Mouse (Mus musculus): Measurements from ENCODE around the gene Tomm40.

DNA sequence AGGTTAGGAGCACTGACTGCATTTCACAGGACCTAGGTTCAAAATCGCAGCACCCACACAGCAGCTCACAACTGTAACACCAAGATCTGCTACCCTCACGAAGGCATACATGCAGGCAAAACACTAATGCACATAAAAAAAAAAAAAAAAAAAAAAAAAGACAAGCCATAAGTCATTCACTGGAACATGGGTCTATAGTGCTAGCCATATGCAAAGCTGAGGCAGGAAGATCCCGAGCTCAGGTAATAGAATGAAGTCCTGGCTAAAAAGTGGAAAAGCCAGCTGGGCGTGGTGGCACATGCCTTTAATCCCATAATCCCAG is 15.4 kb downstream of the Tomm40 start:
- no peak for TF ChIP-seq CTCF (IDR thresholded peaks at IDR 0.05; ENCODE audit: borderline replicate concordance, insufficient read depth, low read depth, low read length)
- no peak for TF ChIP-seq POLR2A (IDR thresholded peaks at IDR 0.05; ENCODE audit: borderline replicate concordance, insufficient read depth, low read length)

Data from cerebellum, adult 2 months (tissue).